Mouse (Mus musculus) hindbrain, embryonic 16.5 days (tissue): Measurements from ENCODE around the gene Mmp11. TPM values are rescaled to one million over a fixed set of nuclear protein-coding genes. Genes with fewer than 3 reads are reported as not detected.
A peak's percentile ranks its signal among the peaks of the same experiment; 100 is the strongest.

Source experiments
- ATAC-seq: fragments of 200-750 bp; cut with Nextera tagmentation; 2 replicates; pipeline ENCODE4 v1.8.0; 2017; ENCODE audit warnings: moderate TSS enrichment, moderate library complexity
- H3K27ac ChIP-seq: fragments of 300-500 bp; sonication (generic); 2 replicates; pipeline ENCODE4 v1.5.1; 2014; ENCODE audit warnings: low read depth, mild to moderate bottlenecking, control low read depth, low read length, moderate library complexity
- H3K27me3 ChIP-seq: fragments of 300-500 bp; sonication (generic); replicated peaks from 2 replicates; pipeline ENCODE4 v1.6.1; 2014; ENCODE audit warnings: low read length; ENCODE audit not compliant: control insufficient read depth, insufficient read depth
- H3K36me3 ChIP-seq: fragments of 300-500 bp; sonication (generic); 2 replicates; pipeline ENCODE4 v1.6.1; 2014; ENCODE audit warnings: mild to moderate bottlenecking, low read length, moderate library complexity, mixed read lengths; ENCODE audit not compliant: control insufficient read depth, insufficient read depth
- H3K4me1 ChIP-seq: fragments of 300-500 bp; sonication (generic); 2 replicates; pipeline ENCODE4 v1.6.1; 2014; ENCODE audit warnings: low read depth, low read length; ENCODE audit not compliant: control insufficient read depth, insufficient read depth
- H3K4me2 ChIP-seq: fragments of 300-500 bp; sonication (generic); 2 replicates; pipeline ENCODE4 v1.6.1; 2014; ENCODE audit warnings: mild to moderate bottlenecking, low read length, control low read depth, moderate library complexity
- H3K4me3 ChIP-seq: fragments of 300-500 bp; sonication (generic); 2 replicates; pipeline ENCODE4 v1.5.1; 2014; ENCODE audit warnings: mild to moderate bottlenecking, low read length, control low read depth, moderate library complexity
- H3K9ac ChIP-seq: fragments of 300-500 bp; sonication (generic); 2 replicates; pipeline ENCODE4 v1.6.1; 2014; ENCODE audit warnings: low read depth, mild to moderate bottlenecking, control low read depth, low read length, moderate library complexity
- H3K9me3 ChIP-seq: fragments of 300-500 bp; sonication (generic); 2 replicates; pipeline ENCODE4 v1.6.1; 2014; ENCODE audit warnings: mild to moderate bottlenecking, low read length, moderate library complexity; ENCODE audit not compliant: control insufficient read depth
- WGBS: fragments of 180-500 bp; shearing (Covaris S2); extraction: QIAGEN DNeasy Blood & Tissue Kit; methylation state at CpG from one replicate; pipeline ENCODE4 v1.1.7; 2014; 5-methylcytosine and 5-hydroxymethylcytosine counted together
- polyA plus RNA-seq: library from polyadenylated mRNA; unstranded; fragments of >200 nt; fragmentation: Nextera tagmentation; extraction: Ambion mirVana; gene quantifications from 2 replicates; pipeline ENCODE4 v1.2.1, GENCODE M21; 2015

Mmp11 gene
- polyA plus RNA-seq, 1 experiment from 2014 or later = 13.6 TPM

- no peak for ATAC-seq
Observed at GRCm38 (mm10) chr10:75880351-75880750, 55.9 kb downstream of the Mmp11 start.

GRCm38 (mm10) chr10:75878836-75879235 is 57.5 kb downstream of the Mmp11 start:
- Histone ChIP-seq H3K4me3 (no peak overlapping the region), H3K9ac (no peak overlapping the region), H3K36me3 (no peaks in the 10 kb centered on the region), H3K9me3 (no peaks in the 10 kb centered on the region), H3K27me3 (no peaks in the 10 kb centered on the region), H3K27ac (no peak overlapping the region), H3K4me2 (no peak overlapping the region), H3K4me1 (peaks cover 8% of the 10 kb centered on the region)
- WGBS = 91% methylated on average over 3 of the region's 3 CpGs
- ATAC-seq = no peak

More at GRCm38 (mm10) chr10:75880351-75880750, 55.9 kb downstream of the Mmp11 start:
- Histone ChIP-seq H3K4me2 (no peak overlapping the region), H3K9me3 (no peaks in the 10 kb centered on the region), H3K4me3 (no peak overlapping the region), H3K27ac (no peak overlapping the region), H3K27me3 (no peaks in the 10 kb centered on the region), H3K9ac (no peak overlapping the region), H3K36me3 (no peaks in the 10 kb centered on the region), H3K4me1 (peaks cover 7% of the 10 kb centered on the region)
- 96% methylated on average over 10 of the region's 10 CpGs for WGBS

- ATAC-seq = peak; percentile 28; the same call in 1 of the 2 replicates
- H3K4me1 ChIP-seq = peaks cover 13% of the 10 kb centered on the region
- H3K9me3 ChIP-seq = no peaks in the 10 kb centered on the region
- peak overlapping the region; percentile 45; the same call in 1 of the 2 replicates for H3K9ac ChIP-seq
- H3K4me2 ChIP-seq = peak overlapping the region; percentile 76
- H3K4me3 ChIP-seq = peak overlapping the region; percentile 37
- H3K27me3 ChIP-seq = no peaks in the 10 kb centered on the region
- WGBS = 5% methylated on average over 10 of the region's 10 CpGs
- H3K27ac ChIP-seq = peak overlapping the region; percentile 68
- no peaks in the 10 kb centered on the region for H3K36me3 ChIP-seq
Observed at GRCm38 (mm10) chr10:75873543-75874170, 62.6 kb downstream of the Mmp11 start.

Other genes with a start within 250 kb of the Mmp11 start
- gene Cabin1, start 172.2 kb downstream of the Mmp11 start, polyA plus RNA-seq = 30.9 and 35.5 TPM in 2 replicates
- 73.5 and 89.1 TPM in 2 replicates for gene Ddt, start 163.1 kb downstream of the Mmp11 start, polyA plus RNA-seq
- gene Gm20441, start 155.5 kb downstream of the Mmp11 start, polyA plus RNA-seq = 0.50 TPM in 1 of 2 replicates, not detected in the other
- gene Gstt3, start 155.1 kb downstream of the Mmp11 start, polyA plus RNA-seq = 1.4 and 1.5 TPM in 2 replicates
- 18.8 and 21.9 TPM in 2 replicates for gene Gstt1, start 137.9 kb downstream of the Mmp11 start, polyA plus RNA-seq
- gene Gstt4, start 114.0 kb downstream of the Mmp11 start, polyA plus RNA-seq = not detected in 2 replicates
- gene Gstt2, start 99.1 kb downstream of the Mmp11 start, polyA plus RNA-seq = 7.9 and 8.5 TPM in 2 replicates
- 1,592 and 1,680 TPM in 2 replicates for gene Mif, start 76.3 kb downstream of the Mmp11 start, polyA plus RNA-seq
- gene Derl3, start 43.1 kb downstream of the Mmp11 start, polyA plus RNA-seq = 0.64 and 1.9 TPM in 2 replicates
- 252 TPM in 2 replicates for gene Smarcb1, start 14.9 kb downstream of the Mmp11 start, polyA plus RNA-seq
- gene Chchd10, start 3.4 kb downstream of the Mmp11 start, polyA plus RNA-seq = 167 and 218 TPM in 2 replicates
- gene Gm867, start 4.2 kb upstream of the Mmp11 start, polyA plus RNA-seq = 0.74 and 1.5 TPM in 2 replicates
- 0.35 and 0.64 TPM in 2 replicates for gene Vpreb3, start 6.6 kb upstream of the Mmp11 start, polyA plus RNA-seq
- gene Gm5134, start 18.0 kb upstream of the Mmp11 start, polyA plus RNA-seq = 0.05 TPM in 1 of 2 replicates, not detected in the other
- 10.3 and 12.3 TPM in 2 replicates for gene Zfp280b, start 96.2 kb upstream of the Mmp11 start, polyA plus RNA-seq
- gene Slc5a4b, start 174.5 kb upstream of the Mmp11 start, polyA plus RNA-seq = 0.07 TPM in 1 of 2 replicates, not detected in the other
- 0.10 and 0.11 TPM in 2 replicates for gene Slc5a4a, start 211.0 kb upstream of the Mmp11 start, polyA plus RNA-seq